ENCODE assay signal across 8 mouse cellular contexts in the genomic region with DNA sequence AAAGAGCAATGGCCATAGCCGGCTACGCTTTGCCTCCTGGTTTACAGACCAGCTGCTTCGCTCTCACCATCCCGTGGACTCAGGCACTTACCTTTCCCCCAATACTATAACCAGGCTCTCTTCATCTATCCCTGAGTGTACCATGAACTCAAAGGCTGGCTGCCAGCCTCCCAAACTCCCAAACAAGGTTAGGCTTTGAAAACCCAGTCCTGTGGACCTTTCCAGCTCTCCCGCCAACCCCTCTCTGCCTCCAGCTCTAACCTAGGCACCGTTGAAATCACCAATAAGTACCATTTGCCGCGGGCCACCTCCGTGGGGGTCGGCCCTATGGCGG. TPM values are rescaled to one million over a fixed set of nuclear protein-coding genes. Genes with fewer than 3 reads are reported as not detected.
DNase-seq lines count a peak whose midpoint lies in the region; ATAC-seq and TF ChIP-seq lines count a peak whose summit lies in the region.

No protein-coding gene starts in this region.

- peak overlapping the region; percentile 79 for H3K4me3 ChIP-seq in cortical plate, adult 2 months (ENCODE audit: insufficient read depth, low read length)
- H3K4me3 ChIP-seq in intestine, embryonic 16.5 days (ENCODE audit: low read length) = peak overlapping the region; percentile 94
- H3K4me3 ChIP-seq in midbrain, embryonic 16.5 days (ENCODE audit: low read depth, low read length) = peak overlapping the region; percentile 98

- peak overlapping the region; percentile 99 for H3K27ac ChIP-seq in cortical plate, adult 2 months (ENCODE audit: insufficient read depth, low read length)
- H3K27ac ChIP-seq in intestine, embryonic 16.5 days (ENCODE audit: low read length) = peak overlapping the region; percentile 90
- peak overlapping the region; percentile 96 for H3K27ac ChIP-seq in midbrain, embryonic 16.5 days (ENCODE audit: low read length)

- peak; percentile 40 for DNase-seq in kidney, adult 18-20 months
- DNase-seq in kidney, postnatal 4 days = no peak
- no peak for DNase-seq in spleen, postnatal 14 days (ENCODE audit: low spot score in 2 of 2)
- no peak for DNase-seq in layer of hippocampus, postnatal 14 days (ENCODE audit: low spot score in 2 of 2)
- DNase-seq in embryo, embryonic 11 days = no peak

- TF ChIP-seq POLR2A in cortical plate, adult 2 months (IDR thresholded peaks at IDR 0.05; ENCODE audit: extremely low read depth, insufficient read depth, low read length) = no peak

- ATAC-seq in intestine, embryonic 16.5 days = peak; percentile 8; the same call in 1 of the 2 replicates
- no peak for ATAC-seq in midbrain, embryonic 16.5 days

- peaks cover 17% of the 10 kb centered on the region for H3K36me3 ChIP-seq in intestine, embryonic 16.5 days (ENCODE audit: control insufficient read depth, insufficient read depth, low read length)
- peaks cover 17% of the 10 kb centered on the region for H3K36me3 ChIP-seq in midbrain, embryonic 16.5 days (ENCODE audit: control insufficient read depth, insufficient read depth, low read length)

- no peak for TF ChIP-seq CTCF in cortical plate, adult 2 months (IDR thresholded peaks at IDR 0.05; ENCODE audit: extremely low read depth, insufficient read depth, low read length)

- no peaks in the 10 kb centered on the region for H3K9me3 ChIP-seq in intestine, embryonic 16.5 days (ENCODE audit: control insufficient read depth, low read length)
- H3K9me3 ChIP-seq in midbrain, embryonic 16.5 days (replicated peaks; ENCODE audit: control insufficient read depth, low read length, poor library complexity, severe bottlenecking) = no peaks in the 10 kb centered on the region

- peak overlapping the region; percentile 96 for H3K4me2 ChIP-seq in intestine, embryonic 16.5 days (ENCODE audit: low read depth, low read length)
- H3K4me2 ChIP-seq in midbrain, embryonic 16.5 days (ENCODE audit: low read length) = peak overlapping the region; percentile 97

- peak overlapping the region; percentile 97 for H3K9ac ChIP-seq in intestine, embryonic 16.5 days (ENCODE audit: low read depth, low read length)
- H3K9ac ChIP-seq in midbrain, embryonic 16.5 days (ENCODE audit: low read depth, low read length) = peak overlapping the region; percentile 98

- peaks cover 18% of the 10 kb centered on the region for H3K4me1 ChIP-seq in cortical plate, adult 2 months (ENCODE audit: control insufficient read depth, insufficient read depth, low read length)
- peaks cover 40% of the 10 kb centered on the region for H3K4me1 ChIP-seq in intestine, embryonic 16.5 days (ENCODE audit: control insufficient read depth, insufficient read depth, low read length)
- peaks cover 43% of the 10 kb centered on the region for H3K4me1 ChIP-seq in midbrain, embryonic 16.5 days (ENCODE audit: control insufficient read depth, insufficient read depth, low read length)

- under 1% methylated on average over 11 of the region's 11 CpGs for WGBS in intestine, embryonic 16.5 days
- 2% methylated on average over 11 of the region's 11 CpGs for WGBS in midbrain, embryonic 16.5 days

- no peaks in the 10 kb centered on the region for H3K27me3 ChIP-seq in intestine, embryonic 16.5 days (replicated peaks; ENCODE audit: control insufficient read depth, insufficient read depth, low read length)
- no peaks in the 10 kb centered on the region for H3K27me3 ChIP-seq in midbrain, embryonic 16.5 days (ENCODE audit: control insufficient read depth, insufficient read depth, low read depth, low read length)

RNA-seq across cellular contexts. Expression of a gene that starts 1.5 kb away (rescaled TPM):
- polyA plus RNA-seq in cortical plate, adult 2 months (2012; rRNA removed) = 152 and 153 TPM in 2 replicates
- polyA plus RNA-seq in intestine, embryonic 16.5 days (2015; fragmentation: Nextera tagmentation; extraction: Ambion mirVana) = 15.5 and 18.6 TPM in 2 replicates
- polyA plus RNA-seq in midbrain, embryonic 16.5 days (2015; fragmentation: Nextera tagmentation; extraction: Ambion mirVana) = 34.7 and 37.8 TPM in 2 replicates
- total RNA-seq in layer of hippocampus, postnatal 14 days (2021) = 10 to 100 TPM; 88.3 to 91.7 TPM

RNA-seq across cellular contexts. Expression of a gene that starts 15.7 kb away (rescaled TPM):
- polyA plus RNA-seq in cortical plate, adult 2 months (2012; rRNA removed) = 2.9 and 3.3 TPM in 2 replicates
- 0.42 and 0.64 TPM in 2 replicates for polyA plus RNA-seq in intestine, embryonic 16.5 days (2015; fragmentation: Nextera tagmentation; extraction: Ambion mirVana)
- 0.11 and 0.14 TPM in 2 replicates for polyA plus RNA-seq in midbrain, embryonic 16.5 days (2015; fragmentation: Nextera tagmentation; extraction: Ambion mirVana)
- total RNA-seq in layer of hippocampus, postnatal 14 days (2021) = under 1 TPM in 1 of 2 experiments, not detected in 1; 0.53 TPM

RNA-seq across cellular contexts. Expression of a gene that starts 16.0 kb away (rescaled TPM):
- polyA plus RNA-seq in cortical plate, adult 2 months (2012; rRNA removed) = 54.2 and 57.8 TPM in 2 replicates
- polyA plus RNA-seq in intestine, embryonic 16.5 days (2015; fragmentation: Nextera tagmentation; extraction: Ambion mirVana) = 132 and 137 TPM in 2 replicates
- 143 and 145 TPM in 2 replicates for polyA plus RNA-seq in midbrain, embryonic 16.5 days (2015; fragmentation: Nextera tagmentation; extraction: Ambion mirVana)
- 10 to 100 TPM; 39.8 to 43.3 TPM for total RNA-seq in layer of hippocampus, postnatal 14 days (2021)

RNA-seq across cellular contexts. Expression of a gene that starts 42.9 kb away (rescaled TPM):
- polyA plus RNA-seq in cortical plate, adult 2 months (2012; rRNA removed) = 140 and 162 TPM in 2 replicates
- 30.3 and 32.5 TPM in 2 replicates for polyA plus RNA-seq in intestine, embryonic 16.5 days (2015; fragmentation: Nextera tagmentation; extraction: Ambion mirVana)
- 58.6 TPM in 2 replicates for polyA plus RNA-seq in midbrain, embryonic 16.5 days (2015; fragmentation: Nextera tagmentation; extraction: Ambion mirVana)
- total RNA-seq in layer of hippocampus, postnatal 14 days (2021) = 10 to 100 TPM; 85.8 to 95.0 TPM

RNA-seq across cellular contexts. Expression of a gene that starts 43.8 kb away (rescaled TPM):
- 0.98 and 1.1 TPM in 2 replicates for polyA plus RNA-seq in cortical plate, adult 2 months (2012; rRNA removed)
- polyA plus RNA-seq in intestine, embryonic 16.5 days (2015; fragmentation: Nextera tagmentation; extraction: Ambion mirVana) = 0.06 and 0.07 TPM in 2 replicates
- 0.88 and 0.92 TPM in 2 replicates for polyA plus RNA-seq in midbrain, embryonic 16.5 days (2015; fragmentation: Nextera tagmentation; extraction: Ambion mirVana)
- under 1 TPM; 0.48 to 0.69 TPM for total RNA-seq in layer of hippocampus, postnatal 14 days (2021)
